Mouse (Mus musculus) heart, postnatal 10 days (tissue): ENCODE measurements around the gene Vamp9. TPM values are rescaled to one million over a fixed set of nuclear protein-coding genes. Genes with fewer than 3 reads are reported as not detected.

Experiments
- total RNA-seq, 2 experiments: library from RNA; stranded (reverse); gene quantifications; 2 replicates each; pipeline ENCODE4 v1.2.3; 2021

Vamp9 gene
- total RNA-seq, 2 experiments from 2014 or later = not detected

Other genes starting within 250 kb of the Vamp9 start
- gene Rasgef1b, start 177.2 kb upstream of the Vamp9 start, total RNA-seq = 10 to 100 TPM; 12.0 to 12.3 TPM
- 100 to 1,000 TPM; 152 to 170 TPM for gene Hnrnpd, start 72.7 kb downstream of the Vamp9 start, total RNA-seq
- gene 4930524J08Rik, start 72.8 kb downstream of the Vamp9 start, total RNA-seq = 1 to 10 TPM; 1.6 to 1.7 TPM
- 100 to 1,000 TPM in 1 of 2 experiments, 10 to 100 TPM in 1; 97.3 to 105 TPM for gene Hnrnpdl, start 133.4 kb downstream of the Vamp9 start, total RNA-seq
- 10 to 100 TPM; 13.1 to 14.3 TPM for gene Enoph1, start 133.7 kb downstream of the Vamp9 start, total RNA-seq